Mouse (Mus musculus) regulatory T cell (primary cell): ENCODE results near the gene Ubl3.

ENCODE experiments used
- in situ Hi-C: fragments of 300-600 bp; cut with MboI, MseI; formaldehyde crosslinking; loops from one replicate; pipeline ENCODE4 v1.15.1; 2025; ENCODE audit warnings: high pct_unique_total_duplicates

Gene Ubl3

GRCm38 (mm10) chr5:148488891-148489723, 63.5 kb downstream of the Ubl3 start:
- in situ Hi-C loops, result no loop called here

GRCm38 (mm10) chr5:148486202-148486601, 66.4 kb downstream of the Ubl3 start:
- in situ Hi-C loops, result no loop called here

- in situ Hi-C loops, result no loop called here
Measured at GRCm38 (mm10) chr5:148481745-148482144, 70.8 kb downstream of the Ubl3 start.

GRCm38 (mm10) chr5:148474346-148474745, 78.2 kb downstream of the Ubl3 start:
- in situ Hi-C loops, result no loop called here

GRCm38 (mm10) chr5:148468626-148469441, 83.8 kb downstream of the Ubl3 start:
- in situ Hi-C loops, result no loop called here

- in situ Hi-C loops, result no loop called here
Measured at GRCm38 (mm10) chr5:148466933-148467607, 85.5 kb downstream of the Ubl3 start.

- in situ Hi-C loops, result no loop called here
Measured at GRCm38 (mm10) chr5:148466116-148466515, 86.5 kb downstream of the Ubl3 start.

GRCm38 (mm10) chr5:148465091-148465490, 87.5 kb downstream of the Ubl3 start:
- in situ Hi-C loops, result no loop called here

- in situ Hi-C loops, result no loop called here
Measured at GRCm38 (mm10) chr5:148464489-148464888, 88.1 kb downstream of the Ubl3 start.

- in situ Hi-C loops, result no loop called here
Measured at GRCm38 (mm10) chr5:148463783-148464294, 88.8 kb downstream of the Ubl3 start.
